Mouse (Mus musculus) heart, postnatal 4 days (tissue): ENCODE measurements around the gene Junb. TPM values are rescaled to one million over a fixed set of nuclear protein-coding genes. Genes with fewer than 3 reads are reported as not detected.

Experiments used
- DNase-seq: peaks from one replicate; pipeline ENCODE4 v3.0.0; 2021
- total RNA-seq, 2 experiments: library from RNA; stranded (reverse); gene quantifications; 2 replicates each; pipeline ENCODE4 v1.2.3; 2021

Junb gene
- total RNA-seq, 2 experiments from 2014 or later: 12.3 to 12.4 TPM

GRCm38 (mm10) chr8:84987388-84987787 lies 8.9 kb upstream of the Junb start:
- DNase-seq: no peak

GRCm38 (mm10) chr8:84986379-84986945 lies 7.9 kb upstream of the Junb start:
- no peak for DNase-seq

- DNase-seq: peak; percentile 89
Observed at GRCm38 (mm10) chr8:84985684-84986378, 7.3 kb upstream of the Junb start.

GRCm38 (mm10) chr8:84985049-84985683 lies 6.6 kb upstream of the Junb start:
- DNase-seq: no peak

- DNase-seq: peak; percentile 48
Observed at GRCm38 (mm10) chr8:84984294-84985048, 6.0 kb upstream of the Junb start.

- no peak for DNase-seq
Observed at GRCm38 (mm10) chr8:84982499-84983011, 4.0 kb upstream of the Junb start.

- peak; percentile 13 for DNase-seq
Observed at GRCm38 (mm10) chr8:84981644-84982498, 3.4 kb upstream of the Junb start.

- DNase-seq: peak; percentile 86
Observed at GRCm38 (mm10) chr8:84980622-84981358, 2.3 kb upstream of the Junb start.

DNA sequence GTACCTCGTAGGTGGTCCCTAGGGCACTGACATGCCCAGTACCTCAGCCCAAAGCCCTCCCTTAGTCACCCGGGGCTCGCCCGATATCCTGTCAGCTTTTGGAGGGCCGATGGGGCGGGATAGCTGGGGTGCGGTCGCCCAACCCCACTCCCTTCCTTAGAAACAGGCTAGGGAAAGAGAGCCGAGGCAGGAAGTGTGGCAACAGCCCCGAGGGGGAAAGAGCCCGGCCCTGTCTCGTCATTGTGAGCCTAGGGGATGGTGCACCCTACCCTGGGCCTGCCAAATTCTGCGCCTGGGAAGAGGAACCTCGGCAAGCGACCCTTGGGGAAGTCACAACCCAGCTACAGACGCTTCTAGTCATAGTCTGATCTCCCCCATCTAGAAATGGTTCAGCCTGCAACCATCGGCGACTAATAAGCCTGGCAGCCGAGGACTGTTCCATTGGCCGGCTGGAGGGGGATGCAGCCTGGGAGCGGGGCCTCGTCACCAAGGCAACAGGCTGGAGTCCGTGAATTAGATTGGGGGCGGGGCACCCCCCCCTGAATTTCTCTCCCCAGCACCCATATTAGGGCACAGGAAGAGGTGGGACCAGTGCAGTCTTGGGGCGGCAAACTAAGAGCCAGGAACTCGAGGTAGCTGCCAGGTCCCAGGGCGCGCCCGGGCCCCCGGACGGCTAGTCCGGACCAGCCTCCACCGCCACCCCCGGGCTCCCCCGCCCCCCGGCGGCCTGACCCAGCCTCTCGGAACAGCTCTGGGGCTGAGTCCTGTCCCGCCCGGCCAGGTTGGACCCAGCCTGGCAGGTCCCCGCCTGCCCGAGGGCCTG lies 1.3 kb upstream of the Junb start:
- peak; percentile 93 for DNase-seq

- DNase-seq: peak; percentile 71
Observed at GRCm38 (mm10) chr8:84977435-84978247, 877 bp downstream of the Junb start.

DNA sequence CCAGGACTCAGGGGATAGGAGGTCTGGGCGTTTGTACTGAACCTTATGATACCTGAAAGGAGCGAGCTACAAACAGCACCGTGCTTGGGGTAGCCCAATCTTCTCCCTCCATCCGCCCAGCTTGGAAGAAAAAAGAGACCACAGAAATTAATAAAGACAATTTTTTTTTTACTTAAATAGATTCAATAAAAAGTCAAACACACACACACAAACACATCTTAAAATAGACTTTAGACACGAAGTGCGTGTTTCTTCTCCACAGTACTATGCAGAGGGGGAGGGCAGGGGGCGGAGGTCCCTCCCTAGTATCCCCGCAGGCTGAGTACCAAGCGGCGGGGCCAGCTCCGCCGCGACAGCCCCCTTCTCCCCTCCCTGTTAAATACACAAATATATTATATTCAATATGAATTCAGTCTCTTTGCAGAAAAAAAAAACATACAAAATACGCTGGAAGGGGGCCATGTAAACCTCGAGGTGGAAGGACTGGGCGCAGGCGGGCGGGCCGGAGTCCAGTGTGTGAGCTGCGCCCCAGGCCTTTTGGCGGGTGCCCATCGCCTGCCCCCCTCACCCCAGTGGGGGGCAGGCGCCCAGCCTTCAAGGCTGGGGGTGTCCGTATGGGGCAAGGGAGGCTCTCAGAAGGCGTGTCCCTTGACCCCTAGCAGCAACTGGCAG lies 1.6 kb downstream of the Junb start:
- no peak for DNase-seq

DNA sequence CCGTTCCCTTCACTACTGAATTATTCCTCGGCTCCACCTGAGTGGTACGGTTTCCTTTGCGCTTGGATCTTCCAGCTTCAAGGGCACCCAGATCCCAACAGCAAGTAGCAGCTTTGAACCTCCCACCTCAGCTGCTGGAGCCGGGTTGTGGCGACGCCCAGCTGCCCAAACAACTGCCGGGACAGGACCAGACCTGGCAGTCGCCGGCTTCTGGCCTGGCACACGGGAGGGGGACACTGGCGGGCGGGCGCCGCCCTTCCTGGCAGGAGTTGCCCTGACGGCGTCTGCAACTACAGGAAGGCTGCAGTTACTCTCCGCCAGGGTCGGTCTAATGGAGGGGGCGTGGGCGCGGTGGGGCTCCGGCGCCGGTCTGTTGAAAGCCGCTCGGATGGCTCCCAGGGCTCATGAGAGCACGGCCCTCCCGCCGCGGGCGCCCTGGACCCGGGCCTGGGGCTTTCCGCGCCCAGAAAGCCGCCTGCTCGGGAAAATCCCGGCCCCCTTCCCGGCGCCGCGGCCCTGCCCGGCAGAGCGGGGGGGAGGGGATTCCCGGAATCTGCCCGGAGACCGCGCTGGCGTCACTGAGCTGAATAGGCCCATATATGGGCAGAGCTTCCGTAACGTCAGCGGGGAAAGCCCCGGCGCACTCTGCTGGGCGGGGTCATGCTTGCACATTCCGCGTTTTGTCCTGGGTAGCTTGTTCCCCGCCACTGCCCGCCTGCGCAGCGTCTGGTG lies 2.3 kb downstream of the Junb start:
- DNase-seq: peak; percentile 97

DNA sequence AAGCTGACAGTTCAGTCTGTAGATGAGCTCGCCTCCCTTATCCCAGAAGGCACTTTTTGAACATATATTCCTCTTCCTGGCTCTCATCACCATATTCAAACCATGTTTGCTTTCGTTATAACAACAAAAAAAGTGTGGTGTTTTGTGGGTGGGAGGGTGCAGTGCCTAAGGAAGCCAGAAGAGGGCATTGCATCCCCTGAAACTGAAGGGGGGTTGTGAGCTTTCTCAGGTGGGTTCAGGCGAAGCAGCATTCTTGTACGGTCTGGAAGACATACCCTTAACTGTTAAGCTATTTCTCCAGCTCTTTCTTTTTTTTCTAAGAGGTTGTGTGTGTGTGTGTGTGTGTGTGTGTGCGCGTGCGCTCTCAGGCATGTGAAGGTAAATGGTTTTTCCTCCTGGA lies 3.1 kb downstream of the Junb start:
- DNase-seq: peak; percentile 83

GRCm38 (mm10) chr8:84974543-84975142 lies 3.9 kb downstream of the Junb start:
- no peak for DNase-seq

DNA sequence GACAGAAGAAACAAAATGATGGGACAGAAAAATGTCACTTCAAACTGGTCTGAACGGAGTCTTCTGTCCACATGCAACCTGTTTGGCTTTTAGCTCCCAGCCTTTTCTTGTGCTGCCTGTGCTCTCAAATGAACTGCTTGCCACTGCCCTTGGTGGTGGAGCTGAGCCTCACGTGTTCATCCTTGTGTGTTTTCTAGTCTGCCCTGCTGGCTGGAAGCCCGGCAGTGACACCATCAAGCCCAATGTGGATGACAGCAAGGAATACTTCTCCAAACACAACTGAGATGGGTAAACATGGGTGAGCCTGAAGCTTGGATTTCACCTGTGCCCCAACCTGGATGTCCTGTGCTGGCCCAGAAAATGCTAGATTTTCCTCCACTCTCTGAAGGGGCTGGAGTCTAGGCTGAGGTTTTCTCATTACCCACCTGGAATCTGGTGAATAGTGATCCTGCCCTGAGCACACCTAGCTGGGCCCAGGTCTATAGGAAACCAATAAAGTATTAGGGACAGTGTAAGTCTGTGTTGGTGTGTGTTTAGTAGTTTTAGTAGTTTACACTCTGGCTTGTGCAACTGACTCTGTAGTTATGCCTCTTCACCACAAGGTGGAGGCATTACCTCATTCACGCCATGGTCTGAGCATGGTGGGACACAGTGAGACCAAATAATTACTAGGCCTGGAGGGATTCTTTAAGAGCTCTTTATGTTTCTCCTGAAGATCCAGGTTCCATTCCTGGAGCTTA lies 4.5 kb downstream of the Junb start:
- peak; percentile 71 for DNase-seq

DNA sequence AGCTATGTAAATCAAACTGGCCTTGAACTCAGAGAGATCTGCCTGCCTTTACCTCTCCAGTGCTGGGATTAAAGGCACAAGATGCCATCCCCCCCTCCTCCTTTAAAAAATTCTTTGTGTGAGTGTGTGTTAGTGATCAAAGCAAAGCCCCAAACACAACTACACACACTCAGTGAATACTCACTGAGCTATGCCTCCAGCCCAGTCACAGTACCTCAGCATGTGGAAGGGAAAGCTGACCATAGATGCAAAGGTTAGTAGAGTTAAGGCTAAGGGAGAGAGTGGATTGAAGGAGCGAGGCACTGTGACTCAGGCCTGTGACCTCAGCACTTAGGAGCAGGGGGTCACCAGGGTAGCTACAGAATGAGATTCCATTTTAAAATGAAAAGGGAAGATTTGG lies 5.4 kb downstream of the Junb start:
- DNase-seq: no peak

DNA sequence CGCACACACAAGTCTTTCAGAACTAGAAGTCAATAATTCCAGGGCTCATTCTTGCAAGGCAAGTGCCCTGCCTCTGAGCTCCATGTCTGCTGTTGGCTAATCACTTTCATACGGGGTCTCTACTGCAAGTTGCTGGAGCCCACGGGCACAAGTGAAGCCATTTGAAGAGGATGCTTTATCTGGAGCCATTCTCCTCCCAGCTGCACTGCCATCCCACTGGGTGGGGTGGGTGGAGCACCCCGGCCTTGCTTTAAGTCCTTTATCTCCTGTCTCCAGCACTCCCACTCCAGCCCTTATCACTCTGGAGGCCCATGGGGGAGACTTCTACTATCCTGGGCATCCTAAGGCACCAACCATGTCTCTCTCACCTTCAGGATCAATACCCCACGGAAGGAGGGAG lies 7.6 kb downstream of the Junb start:
- DNase-seq: no peak
